Mouse (Mus musculus): Measurements from ENCODE around the gene Zranb1.

- no peak for TF ChIP-seq CTCF (IDR thresholded peaks at IDR 0.05; ENCODE audit: control insufficient read depth, insufficient read depth, insufficient read length)
- TF ChIP-seq MAX (IDR thresholded peaks at IDR 0.05), result no peak
- TF ChIP-seq FOSL1 (IDR thresholded peaks at IDR 0.05; ENCODE audit: insufficient read depth, low read length, poor library complexity, severe bottlenecking), result no peak
- TF ChIP-seq MYOG (IDR thresholded peaks at IDR 0.05; ENCODE audit: control insufficient read depth, extremely low read depth, insufficient read length), result no peak
Observed at GRCm38 (mm10) chr7:132994628-132995191, 63.8 kb downstream of the Zranb1 start.
